Mouse (Mus musculus) stomach, embryonic 14.5 days (tissue): ENCODE measurements at regions not wholly inside any gene's neighbourhood (a gene's known extent, or its start where the extent isn't known, plus 50 kb on each side); places are given as distances from the start of the nearest gene placed in this dataset.

ENCODE experiments used
- ATAC-seq: fragments of 200-750 bp; cut with Nextera tagmentation; 2 replicates; pipeline ENCODE4 v1.8.0; 2017; ENCODE audit warnings: low read depth, moderate TSS enrichment; ENCODE audit not compliant: insufficient number of reproducible peaks, insufficient read depth, low FRiP score
- H3K27ac ChIP-seq: fragments of 300-500 bp; sonication (generic); 2 replicates; pipeline ENCODE4 v1.5.1; 2014; ENCODE audit warnings: mild to moderate bottlenecking, low read length, moderate library complexity, mixed read lengths
- H3K27me3 ChIP-seq: fragments of 300-500 bp; sonication (generic); 2 replicates; pipeline ENCODE4 v1.6.1; 2014; ENCODE audit warnings: low read length, control low read depth, mixed read lengths; ENCODE audit not compliant: control insufficient read depth, insufficient read depth
- H3K36me3 ChIP-seq: fragments of 300-500 bp; sonication (generic); 2 replicates; pipeline ENCODE4 v1.6.1; 2014; ENCODE audit warnings: mild to moderate bottlenecking, control low read depth, low read length, moderate library complexity, mixed read lengths; ENCODE audit not compliant: control insufficient read depth, insufficient read depth
- H3K4me1 ChIP-seq: fragments of 300-500 bp; sonication (generic); 2 replicates; pipeline ENCODE4 v1.6.1; 2014; ENCODE audit warnings: low read length, control low read depth, mixed read lengths; ENCODE audit not compliant: control insufficient read depth, insufficient read depth
- H3K4me2 ChIP-seq: fragments of 300-500 bp; sonication (generic); replicated peaks from 2 replicates; pipeline ENCODE4 v1.6.1; 2014; ENCODE audit warnings: low read depth, low read length, control low read depth
- H3K4me3 ChIP-seq: fragments of 300-500 bp; sonication (generic); 2 replicates; pipeline ENCODE4 v1.5.1; 2014; ENCODE audit warnings: low read depth, low read length, control low read depth
- H3K9ac ChIP-seq: fragments of 300-500 bp; sonication (generic); replicated peaks from 2 replicates; pipeline ENCODE4 v1.6.1; 2014; ENCODE audit warnings: low read depth, mild to moderate bottlenecking, control low read depth, low read length, moderate library complexity, mixed read lengths
- H3K9me3 ChIP-seq: fragments of 300-500 bp; sonication (generic); 2 replicates; pipeline ENCODE4 v1.6.1; 2016; ENCODE audit warnings: low read depth, low read length, control low read depth; ENCODE audit not compliant: control insufficient read depth
- WGBS: fragments of 180-500 bp; shearing (Covaris S2); extraction: QIAGEN DNeasy Blood & Tissue Kit; methylation state at CpG from one replicate; pipeline ENCODE4 v1.1.7; 2014; 5-methylcytosine and 5-hydroxymethylcytosine counted together

DNA sequence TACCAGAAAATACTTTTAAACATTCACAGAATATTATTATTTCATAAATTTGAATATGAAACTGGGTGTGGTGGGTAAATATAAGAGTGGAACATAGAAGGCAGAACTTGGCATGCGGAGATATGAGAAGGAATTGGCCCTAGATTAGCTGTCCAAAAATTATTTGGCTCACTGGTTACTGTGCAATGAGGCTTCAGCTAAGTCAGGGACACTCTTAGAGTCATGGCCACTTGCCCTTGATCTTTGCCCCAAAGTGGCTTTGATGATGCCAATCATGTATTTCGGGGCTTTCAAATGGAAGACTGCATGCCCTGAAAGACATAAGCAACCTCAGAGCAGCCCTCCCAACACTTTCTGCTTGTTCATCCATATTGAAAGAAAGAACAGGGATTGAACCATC is 76.9 kb downstream of the Pxdc1 start:
- H3K4me1 ChIP-seq = no peaks in the 10 kb centered on the region
- no peaks in the 10 kb centered on the region for H3K36me3 ChIP-seq
- ATAC-seq = no peak
- H3K4me3 ChIP-seq = no peak overlapping the region
- no peaks in the 10 kb centered on the region for H3K27me3 ChIP-seq
- H3K27ac ChIP-seq = no peak overlapping the region
- H3K9ac ChIP-seq = no peak overlapping the region
- H3K9me3 ChIP-seq = no peaks in the 10 kb centered on the region
- 88% methylated on average over 2 of the region's 2 CpGs for WGBS
- no peak overlapping the region for H3K4me2 ChIP-seq

DNA sequence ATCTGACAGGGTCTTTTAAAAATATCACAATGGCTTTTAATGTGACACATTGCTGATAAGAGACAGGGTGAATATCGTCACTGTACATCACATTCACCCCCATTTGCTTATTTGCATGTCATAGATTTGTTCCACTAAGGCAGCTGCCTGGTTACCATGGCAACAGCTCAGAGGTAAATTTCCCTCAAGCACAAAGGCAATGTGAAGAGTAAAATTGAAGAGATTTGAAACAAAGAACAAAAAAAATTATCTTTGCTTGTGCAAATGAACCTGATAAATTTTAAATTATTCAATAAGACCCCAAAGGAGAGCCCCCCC is 77.3 kb downstream of the Pxdc1 start:
- 11% methylated on average over 1 of the region's 1 CpGs for WGBS
- no peak for ATAC-seq

DNA sequence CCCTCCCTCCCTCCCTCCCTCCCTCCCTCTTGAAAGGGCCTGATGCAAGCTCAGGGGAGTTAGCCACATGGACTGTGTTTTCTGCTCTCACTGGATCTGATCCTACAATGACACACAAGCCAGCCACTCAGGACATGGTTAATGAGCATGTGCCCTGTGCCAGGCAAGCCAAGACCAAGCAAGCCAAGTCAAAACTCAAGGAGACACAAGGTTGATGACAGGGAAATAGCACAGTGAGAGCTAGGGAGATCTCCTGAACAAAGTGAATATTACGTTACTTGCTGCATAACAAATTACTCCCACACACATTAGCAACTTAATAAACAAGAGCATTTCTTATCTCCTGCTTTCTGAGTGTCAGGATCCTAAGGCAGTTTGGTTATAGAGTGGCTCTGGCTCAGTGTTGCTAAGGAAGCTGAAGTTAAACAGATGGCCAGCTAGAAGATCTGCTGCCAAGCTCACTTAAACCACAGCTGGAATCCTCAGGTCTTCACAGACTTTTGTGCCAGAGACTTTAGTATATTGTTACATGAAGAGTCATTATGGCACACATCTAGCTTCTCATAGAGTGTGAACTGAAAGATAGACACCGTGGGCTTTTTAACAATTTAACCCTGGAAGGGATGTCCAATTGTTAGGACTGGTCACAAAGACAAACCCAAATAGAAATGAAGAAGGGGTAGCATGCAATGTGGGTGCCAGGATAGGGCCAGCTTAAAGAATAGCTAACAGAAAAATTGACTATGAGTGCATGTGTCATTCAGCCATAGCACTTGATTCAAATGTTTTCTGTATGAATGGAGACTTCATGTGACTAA is 77.9 kb downstream of the Pxdc1 start:
- no peak overlapping the region for H3K4me2 ChIP-seq
- no peaks in the 10 kb centered on the region for H3K27me3 ChIP-seq
- WGBS = 39% methylated on average over 2 of the region's 2 CpGs
- ATAC-seq = no peak
- no peak overlapping the region for H3K9ac ChIP-seq
- no peak overlapping the region for H3K4me3 ChIP-seq
- no peaks in the 10 kb centered on the region for H3K9me3 ChIP-seq
- H3K4me1 ChIP-seq = no peaks in the 10 kb centered on the region
- H3K27ac ChIP-seq = no peak overlapping the region
- no peaks in the 10 kb centered on the region for H3K36me3 ChIP-seq

More for the DNA sequence above, 77.3 kb downstream of the Pxdc1 start:
- Histone ChIP-seq H3K4me2 (no peak overlapping the region), H3K4me3 (no peak overlapping the region), H3K4me1 (no peaks in the 10 kb centered on the region), H3K36me3 (no peaks in the 10 kb centered on the region), H3K9me3 (no peaks in the 10 kb centered on the region), H3K27me3 (no peaks in the 10 kb centered on the region), H3K27ac (no peak overlapping the region), H3K9ac (no peak overlapping the region)

DNA sequence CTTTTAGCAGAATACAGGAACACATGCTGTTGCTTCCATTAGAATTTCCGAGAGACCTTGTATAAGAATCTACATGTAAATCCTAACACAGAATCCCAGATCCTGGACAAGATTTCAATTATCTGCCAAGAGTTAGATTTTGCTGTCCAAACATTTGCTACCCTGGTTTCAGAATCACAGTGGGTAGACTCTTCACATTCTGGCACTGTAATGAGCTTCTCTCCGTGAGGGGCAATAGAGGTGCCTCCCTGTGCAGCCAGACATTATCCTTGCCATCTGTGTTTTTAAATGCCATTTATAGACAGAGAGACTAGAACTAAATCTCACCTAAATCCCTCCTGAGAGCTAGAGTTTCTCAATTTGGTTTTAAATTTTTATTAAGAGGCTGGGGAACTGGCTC is 84.0 kb downstream of the Pxdc1 start:
- Histone ChIP-seq H3K36me3 (no peaks in the 10 kb centered on the region), H3K4me2 (no peak overlapping the region), H3K4me1 (no peaks in the 10 kb centered on the region), H3K9ac (no peak overlapping the region), H3K27me3 (no peaks in the 10 kb centered on the region), H3K4me3 (no peak overlapping the region), H3K27ac (no peak overlapping the region), H3K9me3 (no peaks in the 10 kb centered on the region)
- no peak for ATAC-seq
- 67% methylated on average over 2 of the region's 2 CpGs for WGBS

DNA sequence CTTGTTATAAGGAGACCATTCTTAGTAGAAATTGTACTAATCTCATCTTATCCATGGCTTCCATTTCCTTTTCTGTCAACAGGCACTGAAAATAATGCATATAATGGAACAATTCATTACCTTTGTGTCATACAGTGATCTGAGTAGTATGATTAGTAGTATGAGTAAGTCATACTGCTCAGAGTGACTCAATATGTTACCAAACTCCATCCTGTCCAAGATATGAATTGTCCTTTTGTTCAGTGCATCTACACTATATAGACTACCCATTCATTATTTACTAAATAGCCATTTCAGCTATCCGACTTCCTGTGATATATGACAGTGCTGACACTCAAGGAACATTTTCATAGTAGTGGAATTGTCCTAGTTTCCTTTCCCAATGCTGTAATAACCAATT is 86.6 kb downstream of the Pxdc1 start:
- H3K9me3 ChIP-seq = no peaks in the 10 kb centered on the region
- no peaks in the 10 kb centered on the region for H3K27me3 ChIP-seq
- H3K4me3 ChIP-seq = no peak overlapping the region
- no peak for ATAC-seq
- H3K4me2 ChIP-seq = no peak overlapping the region
- 73% methylated on average over 1 of the region's 1 CpGs for WGBS
- H3K4me1 ChIP-seq = no peaks in the 10 kb centered on the region
- H3K9ac ChIP-seq = no peak overlapping the region
- H3K27ac ChIP-seq = no peak overlapping the region
- no peaks in the 10 kb centered on the region for H3K36me3 ChIP-seq

DNA sequence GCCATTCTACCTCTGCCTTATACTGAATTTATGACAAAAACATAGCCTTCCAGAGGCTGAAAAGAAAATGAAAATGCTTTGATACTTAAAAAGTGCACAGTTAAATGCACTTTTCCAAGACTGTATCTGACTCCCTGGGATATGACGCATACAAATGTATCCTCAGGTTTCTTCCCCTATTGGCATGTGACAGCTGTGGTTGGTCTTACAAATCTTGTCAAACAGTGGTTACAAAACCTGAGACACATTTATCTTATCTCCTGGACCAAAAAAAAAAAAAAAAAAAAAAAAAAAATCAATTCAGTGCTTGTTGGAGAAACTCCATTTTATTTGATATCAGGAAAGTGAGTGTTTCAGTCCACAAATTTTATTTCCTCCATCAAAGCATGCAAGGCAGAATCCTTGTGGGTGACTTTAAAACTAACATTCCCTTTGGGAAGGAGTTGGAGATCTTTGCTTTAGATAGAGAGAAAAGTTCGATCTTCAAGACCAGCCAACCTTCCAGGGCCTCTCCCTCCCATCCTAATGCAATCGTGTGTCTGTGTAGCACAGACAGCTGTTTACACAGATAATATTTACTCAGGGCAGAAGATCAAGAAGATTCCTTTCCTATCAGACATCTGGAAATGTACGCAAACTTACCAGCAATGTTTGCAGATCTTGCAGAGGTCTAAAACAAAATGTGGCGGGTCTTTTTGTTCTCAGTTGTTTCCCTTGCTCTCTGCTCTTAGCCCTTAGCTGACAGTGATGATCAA is 103.0 kb downstream of the Pxdc1 start:
- no peaks in the 10 kb centered on the region for H3K36me3 ChIP-seq
- no peak overlapping the region for H3K4me3 ChIP-seq
- ATAC-seq = no peak
- no peaks in the 10 kb centered on the region for H3K9me3 ChIP-seq
- H3K4me1 ChIP-seq = no peaks in the 10 kb centered on the region
- WGBS = 37% methylated on average over 5 of the region's 5 CpGs
- no peak overlapping the region for H3K4me2 ChIP-seq
- no peaks in the 10 kb centered on the region for H3K27me3 ChIP-seq
- H3K27ac ChIP-seq = no peak overlapping the region
- no peak overlapping the region for H3K9ac ChIP-seq

DNA sequence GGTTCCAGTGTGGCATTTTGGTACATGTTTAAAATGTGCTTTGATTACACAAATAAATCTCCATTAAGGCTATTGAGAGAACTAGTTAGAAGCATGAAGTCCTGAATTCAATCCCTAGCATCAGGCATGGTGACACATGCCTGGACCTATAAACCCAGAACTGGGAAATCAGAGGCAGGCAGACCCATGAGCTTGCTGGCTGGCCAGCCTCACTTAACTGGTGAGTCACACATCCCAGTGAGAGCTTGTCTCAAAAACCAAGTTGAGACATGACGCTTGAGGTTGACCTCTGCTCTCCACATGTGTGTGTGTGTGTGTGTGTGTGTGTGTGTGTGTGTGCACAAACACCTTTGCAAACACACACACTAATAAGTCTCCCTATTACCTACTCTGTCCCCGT is 112.6 kb downstream of the Pxdc1 start:
- H3K27ac ChIP-seq = no peak overlapping the region
- no peak for ATAC-seq
- H3K9me3 ChIP-seq = no peaks in the 10 kb centered on the region
- no peaks in the 10 kb centered on the region for H3K4me1 ChIP-seq
- H3K27me3 ChIP-seq = no peaks in the 10 kb centered on the region
- no peak overlapping the region for H3K9ac ChIP-seq
- no peak overlapping the region for H3K4me2 ChIP-seq
- H3K36me3 ChIP-seq = no peaks in the 10 kb centered on the region
- H3K4me3 ChIP-seq = no peak overlapping the region
- WGBS = 81% methylated on average over 2 of the region's 2 CpGs

DNA sequence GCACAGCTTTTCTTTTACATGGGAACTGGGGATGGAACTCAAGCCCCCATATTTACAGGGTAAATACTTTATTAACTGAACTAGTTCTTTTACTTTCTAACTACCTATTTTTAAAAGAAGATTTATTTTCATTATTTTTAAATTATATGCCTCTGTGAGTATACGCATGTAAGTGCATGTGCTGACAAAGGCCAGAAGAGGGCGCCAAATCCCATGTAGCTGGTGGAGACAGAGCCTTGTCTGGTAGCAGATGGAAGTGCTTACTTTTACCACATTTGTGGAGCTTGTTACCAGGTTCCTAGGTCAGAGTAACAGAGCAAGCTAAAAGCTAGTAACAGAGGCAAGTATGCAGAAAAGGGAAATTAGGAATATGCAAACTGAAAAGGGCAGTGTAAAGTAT is 119.4 kb downstream of the Pxdc1 start:
- H3K36me3 ChIP-seq = no peaks in the 10 kb centered on the region
- no peak overlapping the region for H3K4me2 ChIP-seq
- no peaks in the 10 kb centered on the region for H3K9me3 ChIP-seq
- H3K27ac ChIP-seq = no peak overlapping the region
- H3K27me3 ChIP-seq = no peaks in the 10 kb centered on the region
- WGBS = 74% methylated on average over 2 of the region's 2 CpGs
- no peak overlapping the region for H3K4me3 ChIP-seq
- ATAC-seq = no peak
- no peaks in the 10 kb centered on the region for H3K4me1 ChIP-seq
- H3K9ac ChIP-seq = no peak overlapping the region
